Mouse (Mus musculus) heart, adult 9 months (tissue): Measurements from ENCODE around the gene Vps33a.

Experiments used
- DNase-seq, 2 experiments: peaks; one replicate each; pipeline ENCODE4 v3.0.0; 2022; ENCODE audit warnings: low spot score in 2 of 2

Gene Vps33a

DNA sequence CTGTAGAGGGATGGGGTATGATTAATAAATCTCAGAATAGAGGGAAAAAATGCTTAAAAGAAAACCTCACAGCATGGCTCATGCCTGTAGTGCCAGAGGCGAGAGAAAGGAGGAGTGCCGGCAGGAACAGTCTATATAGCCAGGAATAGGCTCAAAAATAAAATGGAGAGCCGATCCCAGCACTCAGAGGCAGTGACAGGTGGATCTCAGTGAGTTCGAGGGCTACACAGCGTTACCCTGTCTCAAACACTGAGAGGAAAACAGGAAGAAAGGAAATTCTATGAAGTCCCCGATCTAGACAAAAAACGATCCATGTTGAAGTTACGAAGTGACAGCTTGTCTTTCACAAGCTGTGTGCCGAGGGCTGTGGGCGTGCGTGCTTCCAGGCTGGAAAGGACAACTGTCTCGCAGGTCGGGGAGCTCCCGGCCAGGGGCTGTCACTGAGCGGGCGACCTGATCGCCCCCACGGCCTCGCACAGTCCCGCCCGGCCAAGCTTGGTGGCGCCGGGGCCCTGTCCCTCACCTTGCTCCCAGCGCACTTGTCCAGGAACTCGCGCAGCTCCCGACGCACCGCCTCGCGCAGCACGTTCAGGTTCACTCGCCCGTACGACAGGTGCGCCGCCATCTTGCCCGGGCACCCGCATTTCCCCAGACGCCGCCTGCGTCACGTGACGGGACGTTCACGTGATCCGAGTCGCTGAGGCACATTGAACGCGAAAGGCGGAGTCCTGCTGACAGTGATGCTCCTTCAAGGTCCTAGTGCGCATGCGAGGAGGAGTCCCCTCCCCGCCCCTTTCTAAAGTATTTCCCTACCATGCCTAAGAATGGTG is at the start of gene Vps33a:
Vps33a (minus strand) TSS at position 682 of the 830 bp plus-strand sequence.
- DNase-seq, result peak; percentile 97 to 98

DNA sequence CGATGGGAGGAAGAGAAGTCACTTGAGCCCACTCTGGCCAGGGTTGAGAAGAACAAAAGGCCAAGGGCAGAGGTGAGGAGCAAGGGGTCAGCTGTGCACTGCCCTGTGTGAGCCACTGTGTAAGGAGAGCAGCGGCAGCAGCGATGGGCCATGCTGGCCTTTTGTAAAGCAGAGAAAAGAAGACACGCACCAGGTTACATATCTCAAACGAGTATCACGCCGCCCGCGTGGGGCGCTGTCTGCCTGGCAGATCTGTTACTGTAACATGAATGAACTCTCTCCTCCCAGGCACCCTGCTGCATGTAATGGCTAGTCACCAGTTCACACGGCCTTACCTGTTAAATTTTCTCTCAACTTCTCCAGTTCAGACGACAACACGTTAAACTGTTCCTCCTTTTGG is 49.6 kb upstream of the Vps33a start:
- DNase-seq, result no peak

GRCm38 (mm10) chr5:123618558-123618957 is 45.7 kb upstream of the Vps33a start:
- no peak for DNase-seq

DNA sequence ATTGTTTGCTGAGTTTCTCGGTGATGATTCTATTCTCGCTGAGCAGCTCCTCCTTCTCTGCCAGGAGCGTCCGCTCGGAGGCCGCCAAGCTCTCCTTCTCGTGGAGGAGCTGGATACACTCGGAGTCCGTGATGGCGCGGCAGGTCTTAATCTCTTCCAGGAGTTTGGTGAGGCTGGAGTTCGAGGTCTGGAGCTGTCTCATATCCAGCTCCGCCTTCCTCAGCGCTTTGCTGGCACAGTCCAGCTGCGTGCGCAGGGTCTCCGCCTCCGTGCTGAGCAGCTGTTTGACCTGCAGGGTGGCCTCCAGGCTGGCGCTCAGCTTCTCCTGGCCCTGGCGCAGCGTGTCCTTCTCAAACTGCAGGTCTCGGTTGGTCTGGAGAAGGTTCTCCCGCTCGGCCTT is 41.4 kb upstream of the Vps33a start:
- no peak for DNase-seq

DNA sequence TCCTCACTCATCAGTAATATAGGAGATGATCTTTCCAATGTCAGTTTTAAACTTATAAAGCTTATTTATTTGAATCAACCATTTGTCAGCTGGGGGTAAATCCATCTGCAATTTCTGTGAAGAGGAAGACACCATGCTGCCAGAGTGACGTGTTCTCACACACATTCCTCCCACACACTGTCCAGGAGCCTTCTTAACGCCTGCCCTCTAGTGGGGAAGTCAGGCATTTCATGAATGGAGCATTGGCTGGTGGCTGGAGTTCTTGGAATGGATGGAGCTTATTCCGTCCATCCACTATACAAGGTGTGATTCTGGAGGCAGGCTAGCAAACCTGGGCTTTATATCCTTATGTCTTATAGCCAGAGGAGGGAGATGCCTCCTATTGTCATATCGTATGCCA is 37.0 kb upstream of the Vps33a start:
- DNase-seq, result peak; percentile 30 to 71

DNA sequence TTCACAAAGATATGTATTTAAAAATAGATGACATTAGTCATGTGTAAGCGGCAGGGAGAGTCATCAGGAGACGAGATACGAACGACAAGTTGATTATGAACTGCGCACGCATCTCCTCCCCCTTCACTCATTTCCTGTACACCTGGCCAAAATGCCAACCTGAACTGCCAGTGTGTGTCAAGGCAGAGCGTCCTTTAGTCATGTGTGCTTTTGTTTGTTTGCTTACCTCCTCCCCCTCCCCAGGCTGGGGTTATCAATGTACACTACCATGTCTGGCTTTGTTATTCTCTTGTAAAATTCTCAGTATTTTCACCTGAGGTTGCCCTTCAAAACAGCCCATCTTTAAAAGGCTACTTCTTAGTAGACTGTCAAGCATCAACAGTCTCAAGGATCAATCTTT is 36.6 kb upstream of the Vps33a start:
- no peak for DNase-seq

- no peak for DNase-seq
Measured at GRCm38 (mm10) chr5:123607211-123607669, 34.4 kb upstream of the Vps33a start.

DNA sequence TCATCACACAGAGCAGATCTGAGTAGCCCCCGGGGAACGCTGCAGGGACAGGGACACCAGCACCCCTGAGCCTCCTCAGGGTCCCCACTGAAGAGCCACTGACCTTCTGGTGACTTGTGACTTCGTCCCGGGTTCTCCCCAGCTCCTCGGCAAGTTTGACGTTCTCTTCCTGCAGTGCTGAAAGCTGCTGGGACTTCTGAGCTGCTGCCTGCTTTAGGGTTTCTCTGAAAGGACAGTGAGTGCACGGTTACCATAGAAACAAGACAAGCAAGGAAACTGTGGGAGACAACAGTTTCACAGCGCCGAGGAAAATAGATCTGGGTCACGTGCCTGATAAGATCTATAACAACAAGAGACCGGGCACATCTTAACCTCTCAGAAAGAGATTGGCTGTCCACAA is 30.7 kb upstream of the Vps33a start:
- DNase-seq, result peak; percentile 40

DNA sequence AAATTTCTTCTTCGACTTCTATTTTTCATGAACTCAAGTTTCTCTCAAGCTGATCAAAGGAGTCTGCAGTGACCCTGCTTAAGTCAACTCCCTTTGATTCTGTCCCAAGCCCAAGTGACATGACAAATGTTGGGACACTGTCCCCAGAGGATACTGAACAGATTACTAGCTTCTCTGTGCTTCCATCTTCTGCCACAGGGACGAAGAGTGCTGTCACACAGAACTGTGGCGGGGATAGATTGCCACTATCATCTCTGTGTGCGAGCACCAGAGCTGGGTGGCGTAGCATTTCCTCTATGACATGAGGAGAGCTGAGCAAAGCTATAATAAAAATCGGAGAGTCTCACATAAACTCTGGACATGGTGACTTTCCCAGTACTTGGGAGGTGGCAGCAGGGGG is 29.3 kb upstream of the Vps33a start:
- no peak for DNase-seq

GRCm38 (mm10) chr5:123599319-123599718 is 26.5 kb upstream of the Vps33a start:
- DNase-seq, result no peak

GRCm38 (mm10) chr5:123593622-123594280 is 20.9 kb upstream of the Vps33a start:
- no peak for DNase-seq

DNA sequence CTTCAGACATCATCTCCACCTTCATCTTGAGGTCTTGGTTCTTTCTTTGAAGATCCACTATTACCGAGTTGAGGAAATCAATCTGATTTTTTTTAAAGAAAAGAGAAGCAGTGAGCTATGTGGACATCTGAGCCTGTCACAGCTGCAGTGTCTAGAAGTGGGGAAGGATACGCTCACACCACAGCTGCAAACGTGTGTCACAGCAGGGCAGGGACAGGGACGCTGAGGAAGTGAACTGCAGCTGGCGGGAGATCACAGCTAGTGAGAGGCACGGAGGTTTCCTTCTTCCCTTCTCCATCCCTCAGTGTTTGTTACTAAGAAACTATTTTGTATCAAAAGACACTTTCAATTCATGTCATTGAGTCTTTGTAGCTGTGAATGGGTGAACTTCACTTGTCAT is 7.2 kb upstream of the Vps33a start:
- no peak for DNase-seq

GRCm38 (mm10) chr5:123576696-123577095 is 3.9 kb upstream of the Vps33a start:
- no peak for DNase-seq

- DNase-seq, result no peak
Measured at GRCm38 (mm10) chr5:123573362-123573761, 524 bp upstream of the Vps33a start.

GRCm38 (mm10) chr5:123561128-123561527 is 11.7 kb downstream of the Vps33a start:
- no peak for DNase-seq

DNA sequence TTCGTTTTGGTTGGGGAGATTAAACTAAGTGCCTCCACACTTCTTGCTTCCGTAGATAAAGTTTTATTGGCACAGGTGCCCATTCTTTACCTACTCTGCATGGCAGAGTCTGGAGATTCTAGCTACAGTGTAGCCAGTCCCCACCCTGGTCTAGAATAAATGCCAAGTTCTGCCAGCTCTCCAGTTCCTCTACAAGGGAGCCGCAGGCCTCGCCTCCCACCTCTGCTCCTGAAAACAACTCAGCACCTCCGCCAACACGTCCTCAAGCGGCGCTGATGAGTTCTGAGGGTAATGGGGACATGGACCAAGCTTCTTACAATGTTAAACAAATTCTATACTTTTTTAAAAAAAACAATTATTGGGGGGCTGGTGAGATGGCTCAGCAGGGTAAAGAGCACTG is 13.2 kb downstream of the Vps33a start:
- DNase-seq, result no peak

GRCm38 (mm10) chr5:123556451-123556850 is 16.4 kb downstream of the Vps33a start:
- DNase-seq, result peak in 1 of 2 experiments; percentile 40

- no peak for DNase-seq
Measured at GRCm38 (mm10) chr5:123555693-123556092, 17.1 kb downstream of the Vps33a start.

- no peak for DNase-seq
Measured at GRCm38 (mm10) chr5:123533801-123534200, 39.0 kb downstream of the Vps33a start.

GRCm38 (mm10) chr5:123530056-123530455 is 42.8 kb downstream of the Vps33a start:
- no peak for DNase-seq

DNA sequence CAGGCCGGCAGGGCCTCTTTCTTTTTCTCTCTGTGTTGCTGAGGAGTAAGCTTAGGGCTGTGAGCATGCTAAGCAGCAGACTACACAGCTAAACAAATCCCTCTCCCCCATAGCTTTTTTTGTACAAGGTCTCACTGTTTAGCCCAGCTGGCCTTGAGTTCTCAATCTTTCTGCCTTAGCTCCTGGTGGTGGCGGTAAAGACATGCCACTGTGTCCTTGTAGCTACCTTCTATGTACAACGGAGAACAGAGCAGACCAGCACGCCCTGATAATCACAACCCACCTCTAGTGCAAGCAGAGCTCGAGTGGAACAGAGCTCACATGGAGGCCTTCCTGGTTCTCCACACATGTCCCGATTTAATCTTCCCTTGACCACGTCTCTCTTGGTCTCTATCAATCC is 44.2 kb downstream of the Vps33a start:
- no peak for DNase-seq

DNA sequence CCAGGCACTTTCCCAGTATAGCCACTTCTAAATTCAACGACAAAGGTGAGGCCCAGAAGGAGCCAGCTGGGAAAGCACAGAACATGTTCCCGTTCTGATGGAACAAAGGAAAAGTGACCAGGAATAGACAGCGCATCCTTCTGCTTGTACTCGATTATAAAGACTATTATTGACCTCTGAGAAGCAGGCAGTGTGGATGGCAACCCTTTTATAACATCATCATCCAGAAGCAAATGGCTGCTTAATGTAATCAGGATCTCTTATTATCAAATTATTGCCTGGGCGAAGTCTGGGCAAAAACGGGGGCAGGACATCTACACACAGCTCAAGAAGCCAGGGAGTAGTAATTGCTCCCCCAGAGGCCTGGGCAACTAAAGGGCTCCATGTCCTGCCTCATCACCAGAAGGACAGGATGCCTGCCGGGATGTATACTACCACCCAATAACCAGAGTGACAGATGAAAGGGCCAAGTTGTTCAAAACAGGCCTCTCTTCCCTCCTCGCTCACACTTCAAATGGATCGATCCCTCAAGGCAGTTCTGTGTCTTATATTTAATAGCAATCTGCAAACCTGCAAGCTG is 46.8 kb downstream of the Vps33a start:
- DNase-seq, result no peak

DNA sequence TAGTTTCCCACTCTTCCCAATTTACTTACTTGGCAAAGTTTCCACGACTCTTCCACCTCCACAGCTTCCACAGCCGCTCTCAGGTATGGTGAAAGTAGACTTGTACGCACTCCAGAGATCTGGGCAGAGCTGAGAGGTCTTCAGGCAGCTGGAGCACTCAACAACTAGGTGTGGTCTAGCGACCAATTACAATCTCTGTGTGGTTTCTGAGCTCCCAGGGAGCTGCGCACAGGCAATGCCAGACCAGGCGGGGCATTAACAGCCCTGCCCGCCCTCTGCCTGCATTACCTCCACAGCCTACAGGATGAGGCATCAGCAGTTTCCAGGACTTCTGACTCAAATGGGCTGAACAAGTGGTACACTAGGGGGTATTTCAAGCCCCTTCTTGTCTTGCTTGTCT is 47.6 kb downstream of the Vps33a start, which contains the start of gene Gm49027:
Gm49027 (minus strand) TSS at position 208 of the 400 bp plus-strand sequence.
- no peak for DNase-seq
